Mouse (Mus musculus): ENCODE measurements at regions not wholly inside any gene's neighbourhood (a gene's known extent, or its start where the extent isn't known, plus 50 kb on each side); places are given as distances from the start of the nearest gene placed in this dataset.

DNA sequence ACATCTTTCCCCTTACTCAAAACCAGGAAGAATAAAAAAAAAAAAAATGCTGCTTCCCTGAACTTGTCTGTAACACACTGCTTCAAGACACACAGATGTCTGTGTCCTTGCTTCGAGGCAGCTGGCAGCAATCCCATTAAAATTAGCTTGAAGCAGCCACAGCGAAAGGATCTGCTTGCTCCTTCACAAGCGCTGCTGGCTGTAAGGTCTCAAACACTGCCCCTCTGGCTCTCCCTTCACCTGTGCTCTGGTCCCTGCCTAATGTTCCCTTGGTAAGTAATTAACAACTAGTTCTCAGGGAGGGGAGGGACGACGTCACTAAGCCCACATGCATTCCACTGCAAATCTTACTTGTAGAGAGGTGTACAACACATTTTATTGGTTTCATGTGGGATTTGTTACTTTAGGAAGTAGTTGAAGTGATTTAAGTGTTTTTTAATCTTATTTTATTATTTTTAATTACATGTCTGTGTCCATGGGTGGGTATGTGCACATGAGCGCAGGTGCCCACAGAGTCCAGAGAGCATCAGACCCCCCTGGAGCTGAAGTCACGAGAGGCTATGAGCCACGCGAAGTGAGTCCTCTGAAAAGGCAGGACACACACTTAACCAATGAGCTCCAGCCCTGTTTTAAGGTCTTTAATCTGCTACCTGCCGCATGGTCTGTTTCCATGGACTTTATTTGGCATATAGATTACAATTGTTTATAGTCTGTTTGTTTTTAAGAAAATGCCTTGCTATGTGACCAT is 61.1 kb upstream of the Cers6 start:
- DNase-seq (ENCODE audit: low spot score), result no peak

DNA sequence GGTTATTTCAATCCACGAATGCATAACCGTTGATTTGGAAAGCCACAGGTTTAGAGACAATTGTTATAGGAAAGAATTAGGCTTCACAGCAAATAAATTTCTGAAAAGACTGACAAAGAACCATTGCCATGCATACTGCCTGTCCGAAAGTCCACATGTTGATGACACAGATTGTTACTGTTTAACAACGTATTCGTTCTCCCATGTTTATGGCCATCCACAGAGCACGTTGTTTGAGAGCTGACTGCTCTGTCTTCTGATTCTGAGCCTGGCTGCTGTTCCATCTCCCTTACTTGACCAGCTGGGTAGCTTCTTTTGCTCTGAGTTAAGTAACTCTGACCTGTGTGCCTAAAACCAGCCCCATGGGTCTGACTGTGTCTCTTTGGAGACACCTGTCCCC is 57.1 kb upstream of the Cers6 start:
- DNase-seq (ENCODE audit: low spot score), result no peak

DNA sequence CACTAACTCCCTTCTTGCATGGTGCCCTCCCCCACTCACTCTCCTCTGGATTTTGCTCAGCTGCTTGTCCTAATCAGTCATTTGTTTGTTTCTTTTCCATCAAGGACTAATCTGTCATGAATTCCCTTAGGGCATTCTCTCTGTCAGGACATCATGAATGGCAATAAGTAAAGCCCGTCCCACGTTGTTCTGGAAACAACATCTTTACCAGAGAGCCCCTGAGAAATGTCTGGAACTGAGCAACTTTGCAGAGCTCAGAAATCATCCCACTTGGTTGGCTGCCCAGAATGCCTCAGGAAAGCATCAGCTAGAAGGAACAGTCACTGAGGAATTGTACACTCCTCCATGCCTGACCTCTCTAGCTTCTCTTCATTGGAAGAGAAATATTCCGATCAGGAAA is 55.4 kb upstream of the Cers6 start:
- peak; percentile 42 for DNase-seq (ENCODE audit: low spot score)

DNA sequence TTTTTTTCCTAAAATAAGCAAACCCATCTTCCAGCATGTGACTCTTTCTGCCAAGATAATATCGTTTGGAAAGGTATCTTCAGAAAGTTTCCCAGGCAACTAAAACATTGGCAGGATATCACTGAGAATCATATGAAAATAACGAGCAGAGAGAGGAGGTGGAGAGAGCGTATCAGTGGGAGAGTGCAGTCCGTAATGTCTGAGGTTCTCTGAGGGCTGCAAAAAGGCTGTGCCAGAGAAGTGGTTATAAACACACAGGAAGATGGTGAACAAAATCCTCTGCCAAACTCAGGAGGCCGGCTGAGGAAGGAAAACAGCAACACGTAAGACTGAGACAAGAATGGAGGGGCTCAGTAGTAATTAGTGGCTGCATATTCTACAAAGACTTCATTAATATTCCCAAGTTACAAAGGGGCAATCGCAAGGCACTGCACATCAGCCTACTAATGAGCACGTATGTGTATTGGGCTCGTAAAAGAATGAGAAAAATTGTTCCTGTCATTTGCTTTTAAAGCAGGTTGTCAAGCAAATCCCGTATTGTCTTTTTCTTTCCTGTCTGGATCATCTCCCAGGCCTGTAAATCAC is 54.8 kb upstream of the Cers6 start:
- no peak for DNase-seq (ENCODE audit: low spot score)
